Mouse (Mus musculus) C2C12 (cell line): ENCODE measurements around the gene Tmprss9.

ENCODE experiments used
- CEBPB ChIP-seq: IDR thresholded peaks from one replicate; pipeline ENCODE4 v1.6.1; 2011; ENCODE audit warnings: low read depth, mild to moderate bottlenecking, control low read depth, moderate library complexity
- CTCF ChIP-seq: IDR thresholded peaks from one replicate; pipeline ENCODE4 v1.5.1; 2011; ENCODE audit not compliant: control insufficient read depth, insufficient read depth, insufficient read length
- FOSL1 ChIP-seq: IDR thresholded peaks from one replicate; pipeline ENCODE4 v1.8.0; 2011; ENCODE audit warnings: mild to moderate bottlenecking, low read length; ENCODE audit not compliant: poor library complexity, insufficient read depth, severe bottlenecking
- MAX ChIP-seq: IDR thresholded peaks from one replicate; pipeline ENCODE4 v1.6.1; 2011; ENCODE audit warnings: mild to moderate bottlenecking, control low read depth
- MYOG ChIP-seq: IDR thresholded peaks from one replicate; pipeline ENCODE4 v1.6.1; 2011; ENCODE audit not compliant: control insufficient read depth, insufficient read length; ENCODE audit errors: extremely low read depth
- USF1 ChIP-seq: IDR thresholded peaks from one replicate; pipeline ENCODE4 v1.6.1; 2011; ENCODE audit warnings: low read depth, mild to moderate bottlenecking, control low read depth, moderate library complexity

DNA sequence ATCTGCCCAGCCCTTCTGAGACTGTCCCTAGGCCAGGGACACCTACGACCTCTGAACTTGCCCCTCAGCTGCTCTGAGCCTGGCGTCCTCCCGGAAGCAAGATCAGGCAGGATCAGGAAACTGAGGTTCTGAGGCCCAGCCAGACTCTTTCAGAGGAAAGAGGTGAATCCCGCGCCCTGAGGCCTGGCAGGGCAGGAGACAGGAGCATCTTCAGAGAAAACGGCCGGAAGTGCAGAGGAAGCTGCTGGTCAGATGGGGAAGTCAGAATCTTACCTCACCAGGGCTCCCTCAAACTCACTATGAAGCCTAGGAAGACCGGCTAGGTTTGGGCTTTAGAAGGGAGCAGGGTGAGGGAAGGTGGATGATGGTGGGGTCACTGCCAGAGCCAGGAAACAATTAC is 71.3 kb downstream of the Tmprss9 start:
- TF ChIP-seq CTCF = no peak
- no peak for TF ChIP-seq MYOG
- TF ChIP-seq FOSL1 = no peak
- no peak for TF ChIP-seq CEBPB
- TF ChIP-seq USF1 = no peak
- no peak for TF ChIP-seq MAX
